Mouse (Mus musculus) ES-Bruce4 (cell line): ENCODE data around the gene Bag3. TPM values are rescaled to one million over a fixed set of nuclear protein-coding genes. Genes with fewer than 3 reads are reported as not detected.

Experiments
- H3K27ac ChIP-seq: 2 replicates; pipeline ENCODE4 v1.5.1; 2012; ENCODE audit warnings: low read length, inconsistent platforms; ENCODE audit not compliant: insufficient read depth
- H3K27me3 ChIP-seq: 2 replicates; pipeline ENCODE4 v1.6.1; 2012; ENCODE audit warnings: mild to moderate bottlenecking, low read length, inconsistent platforms; ENCODE audit not compliant: control insufficient read depth, poor library complexity, insufficient read depth, severe bottlenecking
- H3K36me3 ChIP-seq: 2 replicates; pipeline ENCODE4 v1.6.1; 2012; ENCODE audit warnings: inconsistent platforms, mild to moderate bottlenecking, low read length, moderate library complexity; ENCODE audit not compliant: control insufficient read depth, poor library complexity, insufficient read depth, severe bottlenecking
- H3K4me1 ChIP-seq: one replicate; pipeline ENCODE4 v1.8.1; 2011; ENCODE audit warnings: low read length; ENCODE audit not compliant: control insufficient read depth, insufficient read depth
- H3K4me3 ChIP-seq: 2 replicates; pipeline ENCODE4 v1.5.1; 2011; ENCODE audit warnings: low read depth, mild to moderate bottlenecking, low read length
- H3K9ac ChIP-seq: 2 replicates; pipeline ENCODE4 v1.6.1; 2012; ENCODE audit warnings: low read depth, mild to moderate bottlenecking, inconsistent platforms; ENCODE audit not compliant: poor library complexity, severe bottlenecking
- H3K9me3 ChIP-seq: replicated peaks from 2 replicates; pipeline ENCODE4 v1.6.1; 2012; ENCODE audit warnings: mild to moderate bottlenecking, low read length, inconsistent platforms; ENCODE audit not compliant: control insufficient read depth, poor library complexity, insufficient read depth, severe bottlenecking
- CTCF ChIP-seq: IDR thresholded peaks from one replicate; pipeline ENCODE4 v1.8.1; 2011; ENCODE audit warnings: low read depth, low read length
- EP300 ChIP-seq: IDR thresholded peaks from 2 replicates; pipeline ENCODE4 v1.6.1; 2011; ENCODE audit warnings: low read depth, low read length; ENCODE audit not compliant: insufficient read depth
- POLR2A ChIP-seq: IDR thresholded peaks from one replicate; pipeline ENCODE4 v1.8.1; 2011; ENCODE audit warnings: low read length; ENCODE audit not compliant: insufficient read depth
- polyA plus RNA-seq: library from polyadenylated mRNA; stranded (reverse); fragments of >200 nt; gene quantifications from 2 replicates; pipeline ENCODE4 v1.2.4, GENCODE M21; 2011; ENCODE audit warnings: low read depth; ENCODE audit not compliant: missing spikeins, insufficient read depth, insufficient read length

The Bag3 gene
- polyA plus RNA-seq, 1 experiment = 28.4 TPM

DNA sequence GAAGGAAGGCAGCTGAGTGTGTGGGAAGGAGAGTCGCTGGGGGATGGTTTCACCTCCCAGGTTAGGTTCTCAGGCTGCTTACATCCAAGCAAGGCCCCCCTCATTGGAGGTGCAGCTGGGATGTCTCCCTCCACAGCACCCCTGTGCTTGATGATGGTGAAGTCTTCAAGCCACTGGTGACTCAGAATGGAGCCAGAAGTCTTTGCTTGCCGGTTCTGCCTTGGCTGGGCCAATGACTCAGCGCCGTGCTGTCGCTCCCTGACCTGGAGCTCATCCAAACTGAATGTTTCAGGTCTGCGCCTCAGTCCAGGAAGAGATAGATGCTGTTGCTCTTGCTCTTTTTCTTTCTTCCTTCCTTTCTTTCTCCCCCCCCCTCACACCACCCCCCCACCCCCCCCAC is 8.5 kb downstream of the Bag3 start:
- Histone ChIP-seq H3K27ac (no peak overlapping the region), H3K36me3 (no peaks in the 10 kb centered on the region), H3K27me3 (no peaks in the 10 kb centered on the region), H3K4me3 (no peak overlapping the region), H3K4me1 (peaks cover 14% of the 10 kb centered on the region), H3K9me3 (no peaks in the 10 kb centered on the region), H3K9ac (no peak overlapping the region)
- TF ChIP-seq EP300 = no peak
- TF ChIP-seq POLR2A = no peak
- TF ChIP-seq CTCF = no peak

- peaks cover 14% of the 10 kb centered on the region for H3K4me1 ChIP-seq
- no peaks in the 10 kb centered on the region for H3K9me3 ChIP-seq
- no peak for TF ChIP-seq POLR2A
- no peak for TF ChIP-seq EP300
- TF ChIP-seq CTCF = no peak
- H3K27me3 ChIP-seq = no peaks in the 10 kb centered on the region
- H3K36me3 ChIP-seq = no peaks in the 10 kb centered on the region
- no peak overlapping the region for H3K4me3 ChIP-seq
- H3K27ac ChIP-seq = no peak overlapping the region
- no peak overlapping the region for H3K9ac ChIP-seq
Measured at GRCm38 (mm10) chr7:128532441-128533166, 9.2 kb downstream of the Bag3 start.

DNA sequence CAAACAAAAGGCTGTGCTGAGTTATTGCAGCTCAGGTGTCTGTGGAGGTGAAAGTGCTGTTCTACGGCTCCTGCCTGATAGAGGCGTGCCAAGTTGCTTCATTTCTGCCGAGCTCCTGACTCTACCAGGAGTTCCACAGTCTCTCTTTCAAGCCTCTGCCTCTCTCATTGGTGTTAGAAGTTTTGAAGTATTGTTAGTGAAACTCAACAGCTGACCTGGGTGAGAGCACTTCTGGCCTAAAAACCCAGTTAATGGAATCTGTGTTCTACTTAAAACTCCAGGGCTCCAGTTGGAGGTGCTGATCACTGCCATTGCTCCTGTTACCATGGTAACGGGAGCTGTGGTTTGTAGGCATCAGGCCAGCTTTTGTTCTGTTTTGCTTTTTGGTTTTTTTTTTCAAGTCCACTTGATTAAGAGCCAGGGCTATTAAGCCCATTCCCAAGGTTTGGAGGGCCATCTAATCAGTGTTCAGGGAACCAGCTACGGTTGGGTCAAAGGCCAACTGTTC is 11.6 kb downstream of the Bag3 start:
- no peak overlapping the region for H3K27ac ChIP-seq
- TF ChIP-seq EP300 = no peak
- no peak for TF ChIP-seq CTCF
- TF ChIP-seq POLR2A = no peak

DNA sequence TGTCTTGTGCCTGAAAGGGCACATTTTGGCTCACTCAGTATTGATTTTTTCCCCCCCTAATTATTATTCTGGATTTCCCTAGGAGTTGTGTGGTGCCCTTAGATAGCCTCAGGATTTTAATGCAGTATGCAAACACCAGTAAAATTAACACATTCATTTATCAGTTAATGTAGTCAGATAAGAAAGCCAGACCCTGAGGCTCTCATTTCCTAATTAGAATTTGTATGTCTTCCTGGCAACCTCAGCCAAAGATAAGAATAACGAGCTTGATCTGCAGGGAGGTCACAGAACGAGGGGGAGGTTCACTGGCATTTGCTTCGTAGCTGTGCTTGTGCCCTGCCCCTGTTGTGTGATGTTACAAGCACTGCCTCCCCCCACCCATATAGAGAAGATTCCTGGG is 12.7 kb downstream of the Bag3 start:
- Histone ChIP-seq H3K4me3 (no peak overlapping the region), H3K9ac (no peak overlapping the region), H3K9me3 (no peaks in the 10 kb centered on the region), H3K4me1 (peaks cover 12% of the 10 kb centered on the region), H3K27ac (no peak overlapping the region), H3K27me3 (no peaks in the 10 kb centered on the region), H3K36me3 (no peaks in the 10 kb centered on the region)
- no peak for TF ChIP-seq POLR2A
- no peak for TF ChIP-seq CTCF
- no peak for TF ChIP-seq EP300

More for the DNA sequence above, 11.6 kb downstream of the Bag3 start:
- Histone ChIP-seq H3K9me3 (no peaks in the 10 kb centered on the region), H3K4me3 (no peak overlapping the region), H3K9ac (no peak overlapping the region), H3K27me3 (no peaks in the 10 kb centered on the region), H3K4me1 (peaks cover 14% of the 10 kb centered on the region), H3K36me3 (no peaks in the 10 kb centered on the region)

- Histone ChIP-seq H3K9me3 (no peaks in the 10 kb centered on the region), H3K4me1 (peaks cover 5% of the 10 kb centered on the region), H3K36me3 (no peaks in the 10 kb centered on the region), H3K9ac (no peak overlapping the region), H3K27me3 (no peaks in the 10 kb centered on the region), H3K27ac (no peak overlapping the region), H3K4me3 (no peak overlapping the region)
- no peak for TF ChIP-seq CTCF
- no peak for TF ChIP-seq POLR2A
- TF ChIP-seq EP300 = no peak
Measured at GRCm38 (mm10) chr7:128537676-128538075, 14.3 kb downstream of the Bag3 start.

- TF ChIP-seq POLR2A (no peak), CTCF (no peak), EP300 (no peak)
- Histone ChIP-seq H3K9me3 (no peaks in the 10 kb centered on the region), H3K4me3 (no peak overlapping the region), H3K27ac (no peak overlapping the region), H3K4me1 (peaks cover 4% of the 10 kb centered on the region), H3K36me3 (no peaks in the 10 kb centered on the region), H3K27me3 (no peaks in the 10 kb centered on the region), H3K9ac (no peak overlapping the region)
Measured at GRCm38 (mm10) chr7:128538196-128538595, 14.8 kb downstream of the Bag3 start.
